Mouse (Mus musculus) limb, embryonic 13.5 days (tissue): ENCODE data around the gene H2-Eb2. TPM values are rescaled to one million over a fixed set of nuclear protein-coding genes. Genes with fewer than 3 reads are reported as not detected.

Experiments used
- ATAC-seq: fragments of 200-750 bp; cut with Nextera tagmentation; 2 replicates; pipeline ENCODE4 v1.8.0; 2017; ENCODE audit warnings: low read depth, moderate number of reproducible peaks, moderate TSS enrichment; ENCODE audit not compliant: low FRiP score
- H3K27ac ChIP-seq: fragments of 300-500 bp; sonication (generic); 2 replicates; pipeline ENCODE4 v1.5.1; 2015; ENCODE audit warnings: inconsistent platforms, mild to moderate bottlenecking, moderate library complexity
- H3K27me3 ChIP-seq: fragments of 300-500 bp; sonication (generic); 2 replicates; pipeline ENCODE4 v1.6.1; 2015; ENCODE audit warnings: mild to moderate bottlenecking, inconsistent platforms
- H3K36me3 ChIP-seq: fragments of 300-500 bp; sonication (generic); 2 replicates; pipeline ENCODE4 v1.6.1; 2015; ENCODE audit warnings: inconsistent platforms, mild to moderate bottlenecking, moderate library complexity
- H3K4me1 ChIP-seq: fragments of 300-500 bp; sonication (generic); 2 replicates; pipeline ENCODE4 v1.6.1; 2015; ENCODE audit warnings: inconsistent platforms
- H3K4me2 ChIP-seq: fragments of 300-500 bp; sonication (generic); replicated peaks from 2 replicates; pipeline ENCODE4 v1.6.1; 2015; ENCODE audit warnings: inconsistent platforms, mild to moderate bottlenecking, moderate library complexity
- H3K4me3 ChIP-seq: fragments of 300-500 bp; sonication (generic); 2 replicates; pipeline ENCODE4 v1.5.1; 2015; ENCODE audit warnings: moderate library complexity, mild to moderate bottlenecking, inconsistent platforms
- H3K9ac ChIP-seq: fragments of 300-500 bp; sonication (generic); 2 replicates; pipeline ENCODE4 v1.6.1; 2015; ENCODE audit warnings: mild to moderate bottlenecking, inconsistent platforms
- H3K9me3 ChIP-seq: fragments of 300-500 bp; sonication (generic); 2 replicates; pipeline ENCODE4 v1.6.1; 2016; ENCODE audit warnings: inconsistent platforms
- WGBS: fragments of 180-500 bp; shearing (Covaris S2); methylation state at CpG from one replicate; pipeline ENCODE4 v1.1.7; 2015; 5-methylcytosine and 5-hydroxymethylcytosine counted together
- polyA plus RNA-seq: library from polyadenylated mRNA; unstranded; fragments of >200 nt; fragmentation: Nextera tagmentation; extraction: Ambion mirVana; gene quantifications from 2 replicates; pipeline ENCODE4 v1.2.1, GENCODE M21; 2015

Gene H2-Eb2
- polyA plus RNA-seq, 1 experiment from 2014 or later, result not detected

- Histone ChIP-seq H3K36me3 (no peaks in the 10 kb centered on the region), H3K4me1 (no peaks in the 10 kb centered on the region), H3K9me3 (no peaks in the 10 kb centered on the region), H3K27me3 (peaks cover 3% of the 10 kb centered on the region; the same call in 1 of the 2 replicates), H3K4me2 (no peak overlapping the region), H3K4me3 (no peak overlapping the region), H3K9ac (no peak overlapping the region), H3K27ac (no peak overlapping the region)
- no peak for ATAC-seq
Measured at GRCm38 (mm10) chr17:34295307-34295706, 30.2 kb upstream of the H2-Eb2 start.

DNA sequence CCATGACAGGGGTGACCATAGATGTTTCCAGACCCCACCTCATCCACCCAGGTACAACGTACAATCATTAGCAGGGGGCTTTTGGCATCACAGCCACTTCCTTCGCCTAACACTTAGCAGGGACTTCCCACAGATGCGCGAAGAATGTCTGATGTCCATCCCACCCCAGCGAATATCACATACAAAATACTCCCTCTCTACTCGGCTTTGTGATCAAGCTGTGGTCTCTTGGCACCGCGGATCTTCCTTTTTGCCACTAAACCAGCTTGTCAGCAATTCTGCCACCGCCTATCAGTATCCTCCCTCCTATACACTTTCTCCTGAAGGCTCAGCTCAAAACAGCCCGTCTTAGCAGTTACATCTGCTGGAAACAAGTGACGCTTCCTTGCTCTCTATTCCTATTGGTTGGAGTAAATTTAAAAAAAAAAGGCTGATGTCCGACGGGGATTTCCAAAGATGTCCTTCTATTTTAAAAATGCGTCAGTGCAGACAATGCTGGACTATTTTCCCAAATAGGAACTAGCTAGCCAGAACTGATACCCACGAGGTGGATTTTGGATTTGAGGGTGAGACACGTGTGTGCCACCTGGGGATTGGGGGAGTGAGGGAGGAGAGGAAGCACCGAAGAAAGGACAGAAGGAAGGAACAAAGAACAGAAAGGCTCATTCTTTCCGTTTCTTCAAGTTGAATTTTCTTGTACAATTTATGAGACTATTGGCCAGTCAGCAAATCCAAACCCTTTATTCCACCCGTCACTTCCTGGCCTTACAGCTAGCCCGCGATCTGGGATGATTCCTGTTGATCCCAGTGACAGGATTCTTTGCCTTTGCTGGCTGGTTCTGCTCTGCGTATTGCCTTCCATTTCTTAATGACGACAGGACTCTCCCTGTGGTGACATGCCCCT is 29.3 kb upstream of the H2-Eb2 start:
- H3K36me3 ChIP-seq, result no peaks in the 10 kb centered on the region
- peaks cover 3% of the 10 kb centered on the region; the same call in 1 of the 2 replicates for H3K27me3 ChIP-seq
- no peak overlapping the region for H3K27ac ChIP-seq
- ATAC-seq, result peak; percentile 81
- H3K9ac ChIP-seq, result no peak overlapping the region
- H3K9me3 ChIP-seq, result no peaks in the 10 kb centered on the region
- no peaks in the 10 kb centered on the region for H3K4me1 ChIP-seq
- peak overlapping the region; percentile 34 for H3K4me3 ChIP-seq
- 24% methylated on average over 23 of the region's 23 CpGs for WGBS
- H3K4me2 ChIP-seq, result peak overlapping the region; percentile 56

DNA sequence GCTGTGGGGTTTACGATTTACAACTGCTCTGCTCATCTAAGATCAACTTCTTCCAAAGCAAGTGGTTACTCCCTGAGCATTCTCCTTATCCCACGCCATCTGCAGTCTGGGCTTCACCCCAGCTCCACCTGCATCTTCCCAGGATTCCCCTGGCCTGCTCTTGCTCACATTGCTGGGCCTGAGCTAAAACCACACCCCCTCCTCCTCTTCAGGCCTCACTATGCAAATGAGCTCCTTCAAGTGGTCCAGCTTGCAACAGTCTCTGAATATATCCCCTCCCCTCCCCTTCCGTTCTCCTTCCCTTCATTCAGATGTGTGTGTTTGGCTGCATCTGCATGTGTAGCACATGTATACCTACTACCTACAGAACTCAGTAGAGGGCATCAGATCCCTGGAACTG is 26.1 kb upstream of the H2-Eb2 start:
- 58% methylated on average over 3 of the region's 3 CpGs for WGBS
- Histone ChIP-seq H3K27ac (no peak overlapping the region), H3K4me3 (no peak overlapping the region), H3K4me2 (no peak overlapping the region), H3K9me3 (no peaks in the 10 kb centered on the region), H3K4me1 (no peaks in the 10 kb centered on the region), H3K9ac (no peak overlapping the region), H3K36me3 (no peaks in the 10 kb centered on the region), H3K27me3 (peaks cover 3% of the 10 kb centered on the region; the same call in 1 of the 2 replicates)
- ATAC-seq, result no peak

GRCm38 (mm10) chr17:34300071-34300470 is 25.4 kb upstream of the H2-Eb2 start:
- no peak for ATAC-seq
- H3K36me3 ChIP-seq, result no peaks in the 10 kb centered on the region
- 85% methylated on average over 8 of the region's 8 CpGs for WGBS
- no peak overlapping the region for H3K27ac ChIP-seq
- H3K9ac ChIP-seq, result no peak overlapping the region
- H3K4me2 ChIP-seq, result no peak overlapping the region
- H3K9me3 ChIP-seq, result no peaks in the 10 kb centered on the region
- no peak overlapping the region for H3K4me3 ChIP-seq
- H3K27me3 ChIP-seq, result peaks cover 3% of the 10 kb centered on the region; the same call in 1 of the 2 replicates
- H3K4me1 ChIP-seq, result no peaks in the 10 kb centered on the region

GRCm38 (mm10) chr17:34300691-34301566 is 24.5 kb upstream of the H2-Eb2 start:
- H3K4me1 ChIP-seq, result no peaks in the 10 kb centered on the region
- no peak for ATAC-seq
- no peak overlapping the region for H3K9ac ChIP-seq
- no peaks in the 10 kb centered on the region for H3K9me3 ChIP-seq
- peaks cover 3% of the 10 kb centered on the region; the same call in 1 of the 2 replicates for H3K27me3 ChIP-seq
- H3K36me3 ChIP-seq, result no peaks in the 10 kb centered on the region
- H3K4me3 ChIP-seq, result no peak overlapping the region
- no peak overlapping the region for H3K27ac ChIP-seq
- WGBS, result 77% methylated on average over 23 of the region's 23 CpGs
- H3K4me2 ChIP-seq, result no peak overlapping the region

GRCm38 (mm10) chr17:34301670-34302190 is 23.7 kb upstream of the H2-Eb2 start:
- H3K4me3 ChIP-seq, result no peak overlapping the region
- no peaks in the 10 kb centered on the region for H3K36me3 ChIP-seq
- no peaks in the 10 kb centered on the region for H3K9me3 ChIP-seq
- peaks cover 3% of the 10 kb centered on the region; the same call in 1 of the 2 replicates for H3K27me3 ChIP-seq
- H3K4me2 ChIP-seq, result no peak overlapping the region
- H3K27ac ChIP-seq, result no peak overlapping the region
- no peak overlapping the region for H3K9ac ChIP-seq
- WGBS, result 88% methylated on average over 4 of the region's 4 CpGs
- no peaks in the 10 kb centered on the region for H3K4me1 ChIP-seq
- ATAC-seq, result no peak

DNA sequence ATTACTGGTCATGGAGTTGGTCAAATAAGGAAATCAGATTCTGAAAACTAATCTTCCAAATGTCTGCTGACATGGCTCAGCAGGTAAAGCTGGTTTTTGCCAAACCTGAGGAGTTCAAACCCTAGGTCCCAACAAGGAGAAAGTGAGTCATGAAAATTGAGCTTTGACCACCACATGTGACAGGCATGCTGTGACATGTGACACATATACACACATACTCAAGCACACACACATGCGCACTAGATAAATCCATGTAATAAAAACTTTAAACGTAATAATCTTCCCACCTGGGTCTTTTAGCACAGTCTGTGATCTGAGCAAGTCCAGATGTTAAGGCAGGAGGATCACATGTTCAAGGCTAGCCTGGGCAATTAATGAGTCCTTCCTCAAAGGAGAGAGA is 21.7 kb upstream of the H2-Eb2 start:
- H3K27ac ChIP-seq, result no peak overlapping the region
- H3K36me3 ChIP-seq, result no peaks in the 10 kb centered on the region
- H3K9me3 ChIP-seq, result no peaks in the 10 kb centered on the region
- H3K4me3 ChIP-seq, result no peak overlapping the region
- ATAC-seq, result no peak
- H3K4me2 ChIP-seq, result no peak overlapping the region
- no peaks in the 10 kb centered on the region for H3K4me1 ChIP-seq
- H3K27me3 ChIP-seq, result peaks cover 5% of the 10 kb centered on the region; the same call in 1 of the 2 replicates
- WGBS, result 57% methylated on average over 2 of the region's 2 CpGs
- no peak overlapping the region for H3K9ac ChIP-seq

GRCm38 (mm10) chr17:34304751-34305150 is 20.7 kb upstream of the H2-Eb2 start:
- H3K4me2 ChIP-seq, result no peak overlapping the region
- 0 out of 2 replicates have a peak, but pooled peaks cover 3% of the 10 kb centered on the region for H3K4me1 ChIP-seq
- 7% methylated on average over 4 of the region's 4 CpGs for WGBS
- H3K36me3 ChIP-seq, result no peaks in the 10 kb centered on the region
- peaks cover 5% of the 10 kb centered on the region; the same call in 1 of the 2 replicates for H3K27me3 ChIP-seq
- no peak overlapping the region for H3K9ac ChIP-seq
- H3K9me3 ChIP-seq, result no peaks in the 10 kb centered on the region
- no peak overlapping the region for H3K27ac ChIP-seq
- no peak overlapping the region for H3K4me3 ChIP-seq
- ATAC-seq, result no peak

DNA sequence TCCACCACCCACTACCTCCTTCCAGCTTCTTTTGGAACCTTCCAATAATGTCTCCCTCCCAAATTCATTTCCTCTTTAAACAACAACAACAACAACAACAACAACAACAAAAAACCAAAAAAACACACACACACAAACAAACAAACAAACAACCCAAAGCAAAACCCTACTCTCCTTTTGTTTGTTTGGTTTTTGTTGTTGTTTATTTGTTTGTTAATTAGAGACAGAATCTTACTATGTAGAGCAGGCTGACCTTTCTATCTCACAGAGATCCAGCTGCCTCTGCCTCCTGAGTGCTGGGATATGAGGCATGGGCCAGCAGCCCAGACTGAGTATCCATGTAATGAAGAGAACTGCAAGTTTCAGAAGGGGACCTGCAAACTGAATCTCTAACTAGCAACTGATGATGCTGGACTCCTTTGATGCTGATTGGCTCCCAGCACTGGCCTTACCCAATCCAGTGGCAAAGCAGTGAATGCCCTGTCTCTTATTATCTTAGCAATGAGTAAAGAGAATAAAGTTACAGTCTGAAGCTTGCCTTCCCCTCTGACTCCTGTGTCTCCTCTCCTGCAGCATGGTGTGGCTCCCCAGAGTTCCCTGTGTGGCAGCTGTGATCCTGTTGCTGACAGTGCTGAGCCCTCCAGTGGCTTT is 20.0 kb upstream of the H2-Eb2 start, which contains the start of gene H2-Eb1:
Gene H2-Eb1, plus strand, starts transcription at position 488 of the 651 bp plus-strand sequence.
- no peak within 1 kb of the TSS for H3K4me3 ChIP-seq
- H3K9me3 ChIP-seq, result no peaks in the 10 kb centered on the region
- peaks cover 5% of the 10 kb centered on the region; the same call in 1 of the 2 replicates for H3K27me3 ChIP-seq
- H3K4me1 ChIP-seq, result 0 out of 2 replicates have a peak, but pooled peaks cover 5% of the 10 kb centered on the region
- peak; percentile 91 for ATAC-seq
- no peak within 1 kb of the TSS for H3K4me2 ChIP-seq
- no peak within 1 kb of the TSS for H3K9ac ChIP-seq
- H3K27ac ChIP-seq, result no peak within 1 kb of the TSS
- no peaks in the 10 kb centered on the region for H3K36me3 ChIP-seq

DNA sequence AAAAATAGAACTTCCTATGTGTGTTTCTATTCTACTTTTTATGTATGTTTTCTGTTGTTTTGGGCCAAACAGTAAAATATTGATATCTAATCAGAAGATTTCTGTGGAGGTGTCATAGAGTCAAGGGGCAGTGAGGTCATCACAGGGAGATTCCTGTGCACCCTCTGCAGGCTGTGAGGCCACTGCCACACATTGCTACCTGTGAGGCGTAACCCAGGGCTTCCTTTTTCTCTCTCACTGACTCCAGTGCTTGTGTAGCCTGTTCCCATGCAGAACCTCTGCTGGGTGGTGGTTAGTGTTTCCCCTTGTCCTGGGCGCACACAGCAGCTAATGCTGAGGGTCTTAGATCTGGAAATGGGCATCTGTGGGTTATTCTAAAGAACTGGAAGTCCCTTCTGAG is 19.1 kb upstream of the H2-Eb2 start:
- 82% methylated on average over 2 of the region's 2 CpGs for WGBS
- Histone ChIP-seq H3K4me3 (no peak overlapping the region), H3K27ac (no peak overlapping the region), H3K9me3 (no peaks in the 10 kb centered on the region), H3K4me1 (0 out of 2 replicates have a peak, but pooled peaks cover 5% of the 10 kb centered on the region), H3K4me2 (no peak overlapping the region), H3K27me3 (peaks cover 5% of the 10 kb centered on the region; the same call in 1 of the 2 replicates), H3K36me3 (no peaks in the 10 kb centered on the region), H3K9ac (no peak overlapping the region)
- no peak for ATAC-seq

DNA sequence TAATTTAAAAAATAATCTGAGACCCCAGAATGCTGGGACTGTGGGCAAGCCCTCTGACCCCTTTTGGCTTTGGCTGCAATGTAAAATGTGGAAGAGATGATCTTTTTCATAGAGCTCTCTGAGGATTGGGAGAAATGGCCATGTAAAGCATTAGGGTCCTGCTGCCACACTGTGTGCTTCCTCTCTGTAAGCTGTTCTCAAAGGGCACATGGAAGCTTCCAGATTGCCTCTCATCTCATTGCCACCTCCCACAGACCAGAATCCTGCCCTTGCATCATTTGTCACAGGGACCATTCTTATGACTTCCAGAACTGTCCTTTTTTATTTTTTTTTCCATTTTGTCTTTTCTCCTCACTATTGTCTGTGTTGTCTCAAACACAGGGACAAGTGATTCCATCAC is 18.2 kb upstream of the H2-Eb2 start:
- H3K9me3 ChIP-seq, result no peaks in the 10 kb centered on the region
- H3K9ac ChIP-seq, result no peak overlapping the region
- peaks cover 5% of the 10 kb centered on the region; the same call in 1 of the 2 replicates for H3K27me3 ChIP-seq
- no peak for ATAC-seq
- H3K4me1 ChIP-seq, result 0 out of 2 replicates have a peak, but pooled peaks cover 5% of the 10 kb centered on the region
- no peak overlapping the region for H3K4me3 ChIP-seq
- no peak overlapping the region for H3K4me2 ChIP-seq
- no peak overlapping the region for H3K27ac ChIP-seq
- no peaks in the 10 kb centered on the region for H3K36me3 ChIP-seq
